9 mouse cellular contexts compared by ENCODE assay signal in genomic region chr11:35120894-35121610, GRCm38 (mm10). TPM values are rescaled to one million over a fixed set of nuclear protein-coding genes. Genes with fewer than 3 reads are reported as not detected.
DNase-seq lines count a peak whose midpoint lies in the region; ATAC-seq and TF ChIP-seq lines count a peak whose summit lies in the region.
"Had no signal": no experiment of that assay in that cellular context is flagged by ENCODE, and none has a peak within 500 bp of the region (broad histone marks: within the 10 kb centered on the region; RNA-seq: fewer than 3 reads in every experiment).

Gene Slit3 (plus strand): TSS chr11:35121224.

- peak within 1 kb of the TSS; percentile 73 for H3K4me3 ChIP-seq in hindbrain, embryonic 12.5 days
- H3K4me3 ChIP-seq in small intestine, adult 2 months (ENCODE audit: low read depth, low read length) = peak within 1 kb of the TSS; percentile 61

- peak; percentile 78 for ATAC-seq in hindbrain, embryonic 12.5 days (ENCODE audit: low FRiP score)

- DNase-seq in adrenal gland, adult (ENCODE audit: inconsistent age in 2 of 2, low spot score in 1 of 2) = peak; percentile 75 to 87
- peak; percentile 44 for DNase-seq in cerebellum, adult 8-10 months
- peak; percentile 60 for DNase-seq in gastrocnemius, adult 18-20 months (ENCODE audit: low spot score)
- DNase-seq in layer of hippocampus, postnatal 36 days = peak in 1 of 2 experiments; percentile 43
- DNase-seq in lung, postnatal 25 days (ENCODE audit: low spot score) = peak; percentile 36
- no peak for DNase-seq in spleen, postnatal 10 days (ENCODE audit: low spot score in 2 of 2)

- peaks cover 31% of the 10 kb centered on the region for H3K4me1 ChIP-seq in hindbrain, embryonic 12.5 days
- H3K4me1 ChIP-seq in small intestine, adult 2 months (ENCODE audit: control insufficient read depth, insufficient read depth, insufficient read length, low read length) = no peaks in the 10 kb centered on the region

- TF ChIP-seq POLR2A in small intestine, adult 2 months (IDR thresholded peaks at IDR 0.05; ENCODE audit: low read depth, low read length) = no peak

- WGBS in hindbrain, embryonic 12.5 days = under 1% methylated on average over 43 of the region's 75 CpGs
- 3% methylated on average over 70 of the region's 75 CpGs for WGBS in small intestine, adult 2 months

- H3K27ac ChIP-seq in hindbrain, embryonic 12.5 days = no peak within 1 kb of the TSS; the same call in 1 of the 2 replicates
- H3K27ac ChIP-seq in small intestine, adult 2 months (ENCODE audit: insufficient read depth, low read depth, low read length) = no peak within 1 kb of the TSS; the same call in 1 of the 2 replicates

- no peaks in the 10 kb centered on the region for H3K9me3 ChIP-seq in hindbrain, embryonic 12.5 days (replicated peaks)

- H3K9ac ChIP-seq in hindbrain, embryonic 12.5 days = peak within 1 kb of the TSS; percentile 69

- H3K36me3 ChIP-seq in hindbrain, embryonic 12.5 days = no peaks in the 10 kb centered on the region
- H3K36me3 ChIP-seq in small intestine, adult 2 months (ENCODE audit: control insufficient read depth, insufficient read depth, low read length) = no peaks in the 10 kb centered on the region

- peak within 1 kb of the TSS; percentile 99 for H3K4me2 ChIP-seq in hindbrain, embryonic 12.5 days (replicated peaks)

- H3K27me3 ChIP-seq in hindbrain, embryonic 12.5 days = peaks cover 47% of the 10 kb centered on the region
- peaks cover 10% of the 10 kb centered on the region; the same call in 1 of the 2 replicates for H3K27me3 ChIP-seq in small intestine, adult 2 months (ENCODE audit: control insufficient read depth, insufficient read depth, low read length)

- no peak for TF ChIP-seq CTCF in small intestine, adult 2 months (IDR thresholded peaks at IDR 0.05; ENCODE audit: extremely low read depth, insufficient read length, insufficient replicate concordance, low read depth, low read length)

RNA-seq across cellular contexts. Expression of gene Slit3, which starts in this region (rescaled TPM):
- total RNA-seq in gastrocnemius, adult 18-20 months (2021) = 1 to 10 TPM; 7.9 to 9.0 TPM
- polyA plus RNA-seq in hindbrain, embryonic 12.5 days (2016; fragmentation: Nextera tagmentation; extraction: Ambion mirVana) = 40.8 and 50.0 TPM in 2 replicates
- total RNA-seq in layer of hippocampus, postnatal 36 days (2021) = 100 to 1,000 TPM in 1 of 2 experiments, 10 to 100 TPM in 1; 91.0 to 112 TPM
- polyA plus RNA-seq in small intestine, adult 2 months (2012; rRNA removed) = 6.6 and 7.8 TPM in 2 replicates
- total RNA-seq: common myeloid progenitor, adult 5-6 weeks had no signal

Comparison
In these comparisons a context has a peak if more than half of its experiments do, and no peak if none do; other contexts are left out.
1. RNA of gene Slit3 (total RNA-seq): 91.0 to 112 TPM in layer of hippocampus, postnatal 36 days; 7.9 to 9.0 TPM in gastrocnemius, adult 18-20 months; every median in the first group is over 4 times any median in the second.
2. DNase-seq: peak in adrenal gland, adult (2 of 2), cerebellum, adult 8-10 months (single experiment), gastrocnemius, adult 18-20 months (single experiment) and lung, postnatal 25 days (single experiment); none in spleen, postnatal 10 days (0 of 2).